Mouse (Mus musculus): ENCODE measurements around the gene Zfp235.

Zfp235 gene

DNA sequence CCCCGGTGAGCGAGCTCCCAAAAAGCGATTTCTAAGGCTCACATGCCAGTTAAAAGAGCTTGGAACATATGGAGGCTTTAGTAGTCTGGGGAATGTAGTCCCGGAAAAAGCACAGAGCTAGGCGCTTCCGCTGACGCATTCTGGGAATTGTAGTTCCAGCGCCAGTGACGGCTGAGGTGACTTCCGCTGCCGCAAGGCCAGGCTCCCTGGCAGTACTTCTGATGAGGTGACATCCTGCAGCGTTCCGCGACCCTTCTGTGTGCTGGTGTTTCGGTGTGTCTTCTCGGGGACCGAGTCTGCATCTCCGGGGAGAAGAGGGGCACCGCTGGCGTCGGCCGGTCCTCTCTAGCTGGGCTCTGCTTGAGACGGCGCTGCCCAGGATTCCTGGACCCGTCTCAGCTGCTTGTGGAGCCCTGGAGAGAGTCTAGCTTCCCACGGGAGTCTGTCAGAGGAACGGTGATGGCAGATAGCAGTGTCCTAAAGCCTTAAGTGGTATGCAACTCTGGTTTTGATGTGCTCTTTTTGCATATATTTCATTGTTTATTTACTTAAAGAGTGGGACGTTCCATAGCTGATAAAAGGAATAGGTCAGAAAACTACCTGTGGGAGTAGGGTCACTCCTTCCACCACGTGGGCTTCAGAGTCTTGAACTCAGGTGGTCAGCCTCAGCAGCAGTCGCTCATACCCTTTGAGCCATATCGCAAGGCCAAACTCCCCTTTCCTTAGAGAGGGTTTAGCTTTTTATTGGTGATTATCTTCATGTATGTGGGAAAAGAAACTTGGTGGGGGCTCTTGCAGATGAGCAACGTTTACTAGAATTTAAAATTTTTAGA is at the start of gene Zfp235:
Gene Zfp235 (plus strand): TSS at position 174 of the 833 bp plus-strand sequence.
- DNase-seq (ENCODE audit: extremely low read depth, insufficient read length, low spot score), result peak; percentile 83

DNA sequence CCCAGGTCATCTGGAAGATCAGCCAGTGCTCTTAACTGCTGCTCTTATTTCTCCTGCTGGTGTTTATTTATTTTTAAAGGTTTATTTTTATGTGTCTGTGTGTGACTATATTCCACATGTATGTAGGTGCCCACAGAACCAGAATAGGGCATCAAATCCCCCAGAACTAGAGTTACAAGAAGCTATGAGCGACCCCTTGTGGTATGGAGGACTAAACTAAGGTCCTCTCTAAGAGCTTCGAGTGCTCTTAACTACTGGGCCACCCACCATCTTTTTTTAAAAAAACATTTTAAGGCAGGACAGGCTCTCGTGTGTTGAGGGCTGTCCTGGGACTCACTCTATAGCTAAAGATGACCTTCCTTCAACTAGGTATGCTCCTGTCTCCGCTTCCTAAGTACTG is 47.1 kb upstream of the Zfp235 start:
- DNase-seq (ENCODE audit: extremely low read depth, insufficient read length, low spot score), result no peak

- DNase-seq (ENCODE audit: extremely low read depth, insufficient read length, low spot score), result no peak
Observed at GRCm38 (mm10) chr7:24087485-24088125, 46.4 kb upstream of the Zfp235 start.

DNA sequence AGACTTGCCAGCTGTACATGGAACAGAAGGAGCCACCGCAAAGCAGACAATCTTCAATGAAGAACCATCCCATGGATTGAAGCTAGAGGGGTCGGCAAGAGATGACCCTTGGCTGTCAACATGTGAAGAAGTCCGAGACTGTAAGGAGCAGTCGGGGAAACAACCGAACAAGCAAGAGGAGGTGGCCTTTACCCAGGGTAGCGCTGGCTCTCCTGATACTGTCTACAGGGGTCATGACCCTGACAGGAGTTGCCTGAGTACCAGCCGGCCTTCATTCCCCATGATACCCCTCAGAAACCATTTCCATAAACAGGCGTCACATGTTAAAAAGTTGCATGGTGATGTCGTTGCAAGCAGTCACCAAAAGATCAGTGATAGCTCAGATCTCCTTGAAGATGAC is 29.6 kb upstream of the Zfp235 start:
- DNase-seq (ENCODE audit: extremely low read depth, insufficient read length, low spot score), result no peak

DNA sequence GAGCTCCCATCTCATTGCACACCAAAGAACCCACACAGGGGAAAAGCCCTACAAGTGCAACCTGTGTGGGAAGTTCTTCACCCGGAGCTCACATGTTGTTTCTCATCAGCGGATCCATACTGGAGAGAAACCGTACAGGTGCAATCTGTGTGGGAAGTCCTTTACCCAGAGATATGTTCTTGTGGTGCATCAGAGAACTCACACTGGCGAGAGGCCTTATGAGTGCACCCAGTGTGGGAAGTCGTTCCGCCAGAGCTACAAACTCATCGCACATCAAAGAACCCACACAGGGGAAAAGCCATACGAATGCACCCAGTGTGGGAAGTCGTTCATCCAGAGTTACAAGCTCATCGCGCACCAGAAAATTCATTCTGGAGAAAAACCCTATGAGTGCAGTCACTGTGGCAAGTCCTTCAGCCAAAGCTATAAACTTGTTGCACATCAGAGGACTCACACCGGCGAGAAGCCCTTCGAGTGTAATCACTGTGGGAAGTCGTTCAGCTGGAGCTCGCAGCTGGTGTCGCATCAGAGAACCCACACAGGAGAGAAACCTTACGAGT is 28.7 kb upstream of the Zfp235 start:
- no peak for DNase-seq (ENCODE audit: extremely low read depth, insufficient read length, low spot score)

DNA sequence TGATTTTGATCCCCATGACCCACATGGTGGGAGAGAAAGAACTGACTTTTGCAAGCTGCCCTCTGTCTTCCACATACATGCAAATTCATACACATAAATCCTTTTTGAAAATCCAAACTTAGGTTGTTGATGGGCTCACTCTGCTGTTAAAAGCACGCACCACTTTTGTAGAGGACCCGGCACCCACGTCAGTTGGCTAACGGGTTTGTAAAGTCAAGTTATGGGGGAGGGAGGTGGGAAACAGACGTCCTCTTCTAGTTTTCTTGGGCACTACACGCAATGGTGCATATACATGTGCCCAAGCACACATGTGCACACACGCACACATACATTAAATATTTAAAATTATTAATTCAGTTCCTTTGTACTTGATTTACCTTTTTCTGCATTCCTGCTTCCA is 23.1 kb upstream of the Zfp235 start:
- no peak for DNase-seq (ENCODE audit: extremely low read depth, insufficient read length, low spot score)

GRCm38 (mm10) chr7:24111772-24112155 is 22.2 kb upstream of the Zfp235 start:
- no peak for DNase-seq (ENCODE audit: extremely low read depth, insufficient read length, low spot score)

DNA sequence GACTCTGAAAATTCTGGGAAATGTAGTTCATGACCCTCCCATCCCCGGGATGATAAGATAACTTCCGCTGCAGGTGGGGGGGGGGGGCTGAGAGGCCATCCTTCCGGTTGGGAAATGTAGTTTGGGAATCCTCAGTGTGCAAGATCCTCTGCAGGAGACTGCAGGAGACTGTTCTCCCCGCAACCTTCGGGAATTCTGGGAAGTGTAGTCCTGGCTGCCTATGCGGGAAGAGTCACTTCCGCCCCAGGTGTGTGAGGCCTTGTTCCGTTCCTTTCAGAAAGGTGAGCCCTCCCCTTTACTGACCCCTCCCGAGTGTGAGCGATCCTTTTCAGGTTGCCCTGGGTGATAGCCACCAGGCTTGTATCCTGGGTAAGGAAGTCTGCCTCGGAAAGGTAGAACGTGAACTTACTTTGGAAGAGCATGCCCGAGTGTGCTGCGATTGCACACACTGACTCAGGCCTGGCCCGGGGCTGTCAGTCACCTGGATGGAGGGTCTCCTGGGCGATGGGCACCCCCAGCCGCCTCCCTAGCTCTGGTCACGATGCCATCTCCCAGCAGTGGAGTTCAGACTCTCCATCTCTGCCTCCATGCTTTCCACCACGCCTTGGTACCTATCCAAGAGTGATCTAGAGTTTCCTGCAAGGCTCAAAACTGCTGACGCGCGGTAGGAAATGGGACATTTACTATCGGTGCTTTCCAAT is 21.7 kb upstream of the Zfp235 start, which contains the start of gene Zfp112:
Gene Zfp112 (plus strand): TSS at position 159 of the 701 bp plus-strand sequence.
- DNase-seq (ENCODE audit: extremely low read depth, insufficient read length, low spot score), result peak; percentile 86

- DNase-seq (ENCODE audit: extremely low read depth, insufficient read length, low spot score), result peak; percentile 41
Observed at GRCm38 (mm10) chr7:24113001-24113400, 21.0 kb upstream of the Zfp235 start.

DNA sequence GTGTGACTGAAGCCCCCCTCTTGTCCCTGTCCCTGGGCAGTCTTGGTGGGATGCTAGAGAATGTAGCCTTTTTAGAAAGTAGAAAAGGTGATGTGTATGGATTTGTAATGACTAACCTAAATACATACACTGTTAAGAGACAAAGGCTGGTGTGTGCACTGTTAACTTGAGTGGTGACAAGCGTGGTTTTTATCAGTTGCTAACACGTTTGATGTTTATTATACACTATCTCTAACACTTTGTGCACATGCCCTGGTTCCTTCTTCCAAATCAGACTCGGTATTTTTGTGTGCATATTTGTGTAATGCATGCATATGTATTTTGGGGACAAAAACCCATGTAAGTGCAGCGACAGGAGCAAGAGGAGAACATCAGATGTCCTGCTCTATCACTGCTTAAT is 17.3 kb upstream of the Zfp235 start:
- no peak for DNase-seq (ENCODE audit: extremely low read depth, insufficient read length, low spot score)

DNA sequence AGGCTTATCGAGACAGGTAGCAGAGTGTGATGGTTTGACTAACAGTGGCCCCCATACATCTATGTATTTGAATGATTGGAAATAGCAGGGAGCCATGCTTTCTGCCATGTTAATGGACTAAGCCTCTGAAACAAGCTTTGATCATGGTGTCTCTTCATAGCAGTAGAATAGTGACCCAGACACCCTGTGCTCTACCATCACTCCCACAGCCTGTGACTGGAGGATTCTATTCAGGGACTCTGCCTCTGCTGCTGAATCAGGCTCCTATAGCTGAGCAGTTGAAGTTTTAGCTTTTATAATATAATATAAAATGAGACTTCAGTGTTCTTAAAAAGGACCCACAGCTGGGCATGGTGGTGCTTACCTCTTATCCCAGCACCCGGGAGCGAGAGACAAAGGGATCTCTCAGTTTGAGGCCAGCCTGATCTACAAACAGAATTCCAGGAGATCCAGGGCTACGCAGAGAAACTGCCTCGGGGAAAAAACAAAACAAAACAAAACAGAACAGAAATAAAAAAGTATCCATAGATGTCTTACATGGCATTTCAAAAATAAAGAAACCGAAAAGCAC is 459 bp upstream of the Zfp235 start:
- no peak for DNase-seq (ENCODE audit: extremely low read depth, insufficient read length, low spot score)

DNA sequence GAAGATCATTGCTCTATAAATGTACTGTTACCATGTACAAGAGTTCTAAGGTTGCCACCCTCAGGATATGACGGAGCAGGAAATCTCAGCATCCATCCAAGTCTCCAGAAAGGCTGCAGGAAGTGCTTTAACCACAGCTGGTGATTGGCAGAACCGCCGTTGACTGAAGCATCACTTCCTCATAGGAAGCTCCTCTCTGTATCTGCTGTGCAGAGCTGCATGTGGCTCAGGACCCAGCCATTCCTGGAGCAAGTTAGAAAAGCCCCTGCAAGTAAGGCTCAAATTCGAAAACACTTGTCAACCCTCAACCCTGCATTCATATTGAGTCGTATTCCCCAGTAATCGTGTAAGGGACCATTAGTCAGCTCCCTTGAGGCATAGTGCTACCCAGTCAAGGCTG is 8.6 kb downstream of the Zfp235 start:
- no peak for DNase-seq (ENCODE audit: extremely low read depth, insufficient read length, low spot score)

GRCm38 (mm10) chr7:24153272-24153671 is 19.3 kb downstream of the Zfp235 start:
- DNase-seq (ENCODE audit: extremely low read depth, insufficient read length, low spot score), result no peak

DNA sequence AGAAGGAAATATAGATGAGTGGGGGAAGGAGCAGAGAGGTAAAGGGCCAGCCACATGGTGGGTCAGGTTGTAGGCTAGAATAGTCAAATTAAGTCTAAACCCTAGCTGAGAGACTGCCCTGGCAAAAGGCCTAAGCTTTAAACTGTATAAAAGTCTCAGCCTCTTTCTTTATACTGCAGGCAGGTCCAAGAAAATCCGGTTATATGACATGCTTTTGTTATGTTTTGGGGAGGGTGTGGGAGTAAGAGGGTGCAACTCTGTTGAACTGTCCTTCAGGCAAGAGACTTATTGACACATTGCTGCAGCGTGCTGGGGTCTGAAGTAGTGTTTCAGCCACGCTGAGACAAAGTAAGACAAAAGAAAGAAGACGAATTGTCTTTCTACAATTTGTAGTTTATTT is 38.2 kb downstream of the Zfp235 start:
- DNase-seq (ENCODE audit: extremely low read depth, insufficient read length, low spot score), result no peak

DNA sequence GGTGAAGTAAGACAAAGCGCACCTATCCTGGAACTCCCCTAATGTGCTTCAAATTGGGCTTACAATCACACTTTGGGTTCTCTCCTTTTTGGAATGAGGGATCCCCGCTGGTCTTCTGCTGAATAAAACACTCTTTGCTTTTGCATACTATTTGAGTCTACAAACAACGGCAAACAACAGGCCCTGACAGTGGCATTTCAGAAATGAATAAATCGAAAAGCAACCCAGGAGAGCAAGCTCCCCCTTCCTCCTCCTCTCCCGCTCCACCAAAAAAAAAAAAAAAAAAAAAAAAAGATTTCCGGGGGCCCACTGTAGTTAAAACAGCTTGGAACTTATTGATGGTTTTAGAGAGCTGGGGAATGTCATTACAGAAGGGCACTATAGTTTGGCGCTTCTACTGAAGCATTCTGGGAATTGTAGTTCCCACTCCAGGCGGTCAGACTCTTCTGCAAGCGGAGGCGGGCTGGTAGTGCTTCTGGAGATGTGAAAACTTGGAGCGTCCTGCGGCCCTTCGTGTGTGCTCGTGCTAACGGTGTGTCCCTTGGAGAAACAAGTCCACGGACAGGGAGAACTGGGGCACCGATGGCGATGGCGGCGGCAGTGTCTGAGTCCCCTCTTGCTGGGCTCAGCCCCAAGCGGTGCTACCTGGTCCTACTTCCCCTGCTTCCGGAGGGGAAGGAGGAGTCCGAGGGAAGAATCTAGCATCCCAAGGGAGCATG is 40.8 kb downstream of the Zfp235 start, which contains the start of gene Zfp114:
Gene Zfp114 (plus strand): TSS at position 443 of the 719 bp plus-strand sequence.
- DNase-seq (ENCODE audit: extremely low read depth, insufficient read length, low spot score), result no peak

DNA sequence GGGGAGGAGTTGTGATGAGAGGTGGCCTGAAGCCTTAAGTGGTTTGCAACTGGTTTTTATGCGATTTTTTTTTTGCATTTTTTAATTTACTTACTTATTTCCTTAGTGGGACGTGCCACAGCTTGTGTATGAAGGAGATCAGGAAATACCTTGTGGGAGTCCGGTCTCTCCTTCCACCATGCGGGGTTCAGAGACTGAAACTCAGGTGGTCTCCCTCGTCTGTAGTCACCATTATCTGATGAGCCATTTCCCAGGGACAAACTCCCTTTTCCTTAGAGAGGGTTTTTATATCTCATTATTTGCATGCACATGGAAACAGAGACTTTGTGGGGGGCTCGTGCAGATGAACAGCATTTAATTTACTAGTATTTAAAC is 41.4 kb downstream of the Zfp235 start:
- no peak for DNase-seq (ENCODE audit: extremely low read depth, insufficient read length, low spot score)

DNA sequence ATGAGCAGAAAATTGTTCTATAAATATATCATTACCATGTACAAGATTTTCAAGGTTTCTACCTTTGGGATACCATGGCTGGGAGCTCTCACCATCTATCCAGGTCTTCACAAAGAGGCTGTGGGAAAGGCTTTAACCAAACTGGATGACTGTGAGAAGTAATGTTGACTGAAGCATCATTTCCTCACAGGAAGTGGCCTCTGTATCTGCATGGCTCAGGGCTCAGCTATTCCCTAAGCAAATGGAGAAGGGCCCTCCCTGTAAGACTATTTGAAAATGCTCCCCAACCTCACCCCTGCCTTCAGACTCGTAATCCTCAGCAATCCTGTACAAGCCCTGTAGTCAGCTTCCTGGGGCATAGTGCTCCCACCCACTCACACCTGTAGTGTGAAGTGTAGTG is 53.6 kb downstream of the Zfp235 start:
- DNase-seq (ENCODE audit: extremely low read depth, insufficient read length, low spot score), result no peak

GRCm38 (mm10) chr7:24188901-24189570 is 55.1 kb downstream of the Zfp235 start:
- no peak for DNase-seq (ENCODE audit: extremely low read depth, insufficient read length, low spot score)

DNA sequence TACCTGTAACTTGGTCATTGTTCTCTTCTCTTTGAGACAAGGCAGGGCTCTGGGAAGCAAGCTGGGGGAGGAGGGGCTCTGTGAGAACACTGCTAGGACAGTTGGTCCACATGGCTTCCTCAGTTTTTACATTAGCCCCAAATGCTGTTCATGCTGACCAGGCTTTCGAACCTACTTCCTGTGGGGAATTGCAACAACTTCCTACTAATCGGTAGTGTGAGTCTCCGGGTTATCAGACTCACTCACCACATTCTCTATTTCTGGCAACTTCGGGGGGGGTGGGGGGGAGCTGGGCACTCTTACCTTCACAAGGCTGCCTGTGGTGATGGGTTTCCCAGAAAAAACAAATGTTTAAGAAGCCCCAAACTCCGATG is 55.6 kb downstream of the Zfp235 start:
- no peak for DNase-seq (ENCODE audit: extremely low read depth, insufficient read length, low spot score)

GRCm38 (mm10) chr7:24191361-24191760 is 57.4 kb downstream of the Zfp235 start:
- DNase-seq (ENCODE audit: extremely low read depth, insufficient read length, low spot score), result no peak
